Mouse (Mus musculus) CH12F3 (cell line): ENCODE data around the gene Vmn2r58.
"Not testable (repeated sequence)": the region's sequence is repeated elsewhere in the genome, so short reads cannot be mapped to it uniquely, and the experiment has no call there.

Source experiments
- in situ Hi-C: fragments of 300-500 bp; cut with MboI; formaldehyde crosslinking; loops from 2 replicates; pipeline ENCODE4 v1.14.3; 2020; ENCODE audit warnings: low sequenced_read_pairs

Gene Vmn2r58

GRCm38 (mm10) chr7:41872612-41873011 lies at the start of gene Vmn2r58:
TSS of gene Vmn2r58 (minus strand) at chr7:41872712.
- in situ Hi-C loops = not testable (repeated sequence)
